Mouse (Mus musculus): ENCODE data around the gene P4hb. TPM values are rescaled to one million over a fixed set of nuclear protein-coding genes. Genes with fewer than 3 reads are reported as not detected.

Gene P4hb
- polyA plus RNA-seq, 1 experiment from 2014 or later, result 437 TPM

GRCm38 (mm10) chr11:120613976-120614375, 40.9 kb upstream of the P4hb start:
- H3K9me3 ChIP-seq (replicated peaks; ENCODE audit: control insufficient read depth, low read length), result no peaks in the 10 kb centered on the region
- peaks cover 14% of the 10 kb centered on the region; the same call in 1 of the 2 replicates for H3K36me3 ChIP-seq (ENCODE audit: control insufficient read depth, insufficient read depth)
- H3K9ac ChIP-seq (ENCODE audit: low read length), result no peak overlapping the region
- WGBS, result 85% methylated on average over 8 of the region's 8 CpGs
- H3K4me2 ChIP-seq (ENCODE audit: low read depth, low read length), result no peak overlapping the region
- H3K27ac ChIP-seq (ENCODE audit: low read length), result no peak overlapping the region
- no peaks in the 10 kb centered on the region for H3K27me3 ChIP-seq (ENCODE audit: control insufficient read depth, insufficient read depth, low read length)
- H3K4me1 ChIP-seq (ENCODE audit: control insufficient read depth, insufficient read depth, low read length), result peaks cover 13% of the 10 kb centered on the region
- H3K4me3 ChIP-seq (ENCODE audit: low read length), result no peak overlapping the region
- ATAC-seq (replicated peaks; ENCODE audit: extremely low read depth, insufficient read depth, low FRiP score), result no peak

- Histone ChIP-seq H3K9ac (ENCODE audit: low read length) (no peak overlapping the region), H3K27ac (ENCODE audit: low read length) (no peak overlapping the region), H3K4me2 (ENCODE audit: low read depth, low read length) (no peak overlapping the region), H3K36me3 (ENCODE audit: control insufficient read depth, insufficient read depth) (peaks cover 12% of the 10 kb centered on the region; the same call in 1 of the 2 replicates), H3K4me1 (ENCODE audit: control insufficient read depth, insufficient read depth, low read length) (peaks cover 17% of the 10 kb centered on the region), H3K9me3 (replicated peaks; ENCODE audit: control insufficient read depth, low read length) (no peaks in the 10 kb centered on the region), H3K27me3 (ENCODE audit: control insufficient read depth, insufficient read depth, low read length) (no peaks in the 10 kb centered on the region), H3K4me3 (ENCODE audit: low read length) (no peak overlapping the region)
- ATAC-seq (replicated peaks; ENCODE audit: extremely low read depth, insufficient read depth, low FRiP score), result no peak
- 85% methylated on average over 10 of the region's 10 CpGs for WGBS
These were observed 40.5 kb upstream of the P4hb start for GRCm38 (mm10) chr11:120613481-120613972.

GRCm38 (mm10) chr11:120612763-120613162, 39.7 kb upstream of the P4hb start:
- WGBS, result 30% methylated on average over 6 of the region's 6 CpGs
- H3K4me3 ChIP-seq (ENCODE audit: low read length), result no peak overlapping the region
- no peak overlapping the region for H3K9ac ChIP-seq (ENCODE audit: low read length)
- ATAC-seq (replicated peaks; ENCODE audit: extremely low read depth, insufficient read depth, low FRiP score), result 0 out of 2 replicates have a peak, but pooled peaks have one; percentile 15
- no peaks in the 10 kb centered on the region for H3K9me3 ChIP-seq (replicated peaks; ENCODE audit: control insufficient read depth, low read length)
- peaks cover 9% of the 10 kb centered on the region; the same call in 1 of the 2 replicates for H3K36me3 ChIP-seq (ENCODE audit: control insufficient read depth, insufficient read depth)
- no peak overlapping the region for H3K4me2 ChIP-seq (ENCODE audit: low read depth, low read length)
- H3K4me1 ChIP-seq (ENCODE audit: control insufficient read depth, insufficient read depth, low read length), result peaks cover 24% of the 10 kb centered on the region
- H3K27me3 ChIP-seq (ENCODE audit: control insufficient read depth, insufficient read depth, low read length), result no peaks in the 10 kb centered on the region
- no peak overlapping the region for H3K27ac ChIP-seq (ENCODE audit: low read length)

- WGBS, result 76% methylated on average over 9 of the region's 9 CpGs
- Histone ChIP-seq H3K4me2 (ENCODE audit: low read depth, low read length) (no peak overlapping the region), H3K4me3 (ENCODE audit: low read length) (no peak overlapping the region), H3K27me3 (ENCODE audit: control insufficient read depth, insufficient read depth, low read length) (no peaks in the 10 kb centered on the region), H3K36me3 (ENCODE audit: control insufficient read depth, insufficient read depth) (peaks cover 9% of the 10 kb centered on the region; the same call in 1 of the 2 replicates), H3K4me1 (ENCODE audit: control insufficient read depth, insufficient read depth, low read length) (peaks cover 23% of the 10 kb centered on the region), H3K9ac (ENCODE audit: low read length) (no peak overlapping the region), H3K9me3 (replicated peaks; ENCODE audit: control insufficient read depth, low read length) (no peaks in the 10 kb centered on the region), H3K27ac (ENCODE audit: low read length) (no peak overlapping the region)
- ATAC-seq (replicated peaks; ENCODE audit: extremely low read depth, insufficient read depth, low FRiP score), result no peak
These were observed 37.5 kb upstream of the P4hb start for GRCm38 (mm10) chr11:120610477-120611046.

GRCm38 (mm10) chr11:120609250-120609649, 36.2 kb upstream of the P4hb start:
- H3K4me2 ChIP-seq (ENCODE audit: low read depth, low read length), result peak overlapping the region; percentile 67
- ATAC-seq (replicated peaks; ENCODE audit: extremely low read depth, insufficient read depth, low FRiP score), result peak; percentile 76
- H3K27ac ChIP-seq (ENCODE audit: low read length), result peak overlapping the region; percentile 71
- no peaks in the 10 kb centered on the region for H3K27me3 ChIP-seq (ENCODE audit: control insufficient read depth, insufficient read depth, low read length)
- peak overlapping the region; percentile 68 for H3K9ac ChIP-seq (ENCODE audit: low read length)
- peak overlapping the region; percentile 45 for H3K4me3 ChIP-seq (ENCODE audit: low read length)
- H3K4me1 ChIP-seq (ENCODE audit: control insufficient read depth, insufficient read depth, low read length), result peaks cover 23% of the 10 kb centered on the region
- H3K36me3 ChIP-seq (ENCODE audit: control insufficient read depth, insufficient read depth), result 0 out of 2 replicates have a peak, but pooled peaks cover 8% of the 10 kb centered on the region
- WGBS, result 34% methylated on average over 8 of the region's 8 CpGs
- no peaks in the 10 kb centered on the region for H3K9me3 ChIP-seq (replicated peaks; ENCODE audit: control insufficient read depth, low read length)

- WGBS, result 7% methylated on average over 45 of the region's 45 CpGs
- peak within 1 kb of the TSS; percentile 67 for H3K4me2 ChIP-seq (ENCODE audit: low read depth, low read length)
- ATAC-seq (replicated peaks; ENCODE audit: extremely low read depth, insufficient read depth, low FRiP score), result no peak; the same call in 1 of the 2 replicates
- peak within 1 kb of the TSS; percentile 45 for H3K4me3 ChIP-seq (ENCODE audit: low read length)
- peak within 1 kb of the TSS; percentile 68 for H3K9ac ChIP-seq (ENCODE audit: low read length)
- peak within 1 kb of the TSS; percentile 71 for H3K27ac ChIP-seq (ENCODE audit: low read length)
- H3K9me3 ChIP-seq (replicated peaks; ENCODE audit: control insufficient read depth, low read length), result no peaks in the 10 kb centered on the region
- peaks cover 23% of the 10 kb centered on the region for H3K4me1 ChIP-seq (ENCODE audit: control insufficient read depth, insufficient read depth, low read length)
- peaks cover 14% of the 10 kb centered on the region for H3K36me3 ChIP-seq (ENCODE audit: control insufficient read depth, insufficient read depth)
- no peaks in the 10 kb centered on the region for H3K27me3 ChIP-seq (ENCODE audit: control insufficient read depth, insufficient read depth, low read length)
These were observed 35.4 kb upstream of the P4hb start, which contains the start of gene Npb for GRCm38 (mm10) chr11:120608241-120609034. TSS of gene Npb (plus strand) at chr11:120608477.

- no peak for ATAC-seq (replicated peaks; ENCODE audit: extremely low read depth, insufficient read depth, low FRiP score)
- Histone ChIP-seq H3K4me1 (ENCODE audit: control insufficient read depth, insufficient read depth, low read length) (peaks cover 23% of the 10 kb centered on the region), H3K9ac (ENCODE audit: low read length) (no peak overlapping the region), H3K4me3 (ENCODE audit: low read length) (no peak overlapping the region), H3K27ac (ENCODE audit: low read length) (no peak overlapping the region; the same call in 1 of the 2 replicates), H3K36me3 (ENCODE audit: control insufficient read depth, insufficient read depth) (peaks cover 19% of the 10 kb centered on the region), H3K4me2 (ENCODE audit: low read depth, low read length) (no peak overlapping the region), H3K9me3 (replicated peaks; ENCODE audit: control insufficient read depth, low read length) (no peaks in the 10 kb centered on the region), H3K27me3 (ENCODE audit: control insufficient read depth, insufficient read depth, low read length) (no peaks in the 10 kb centered on the region)
- 73% methylated on average over 4 of the region's 4 CpGs for WGBS
These were observed 33.7 kb upstream of the P4hb start for GRCm38 (mm10) chr11:120606764-120607163.

- Histone ChIP-seq H3K9ac (ENCODE audit: low read length) (no peak overlapping the region), H3K27me3 (ENCODE audit: control insufficient read depth, insufficient read depth, low read length) (no peaks in the 10 kb centered on the region), H3K36me3 (ENCODE audit: control insufficient read depth, insufficient read depth) (peaks cover 24% of the 10 kb centered on the region), H3K4me2 (ENCODE audit: low read depth, low read length) (no peak overlapping the region), H3K4me1 (ENCODE audit: control insufficient read depth, insufficient read depth, low read length) (peaks cover 23% of the 10 kb centered on the region), H3K27ac (ENCODE audit: low read length) (no peak overlapping the region), H3K4me3 (ENCODE audit: low read length) (no peak overlapping the region), H3K9me3 (replicated peaks; ENCODE audit: control insufficient read depth, low read length) (no peaks in the 10 kb centered on the region)
- ATAC-seq (replicated peaks; ENCODE audit: extremely low read depth, insufficient read depth, low FRiP score), result no peak
- WGBS, result 86% methylated on average over 7 of the region's 7 CpGs
These were observed 32.6 kb upstream of the P4hb start for GRCm38 (mm10) chr11:120605667-120606066.

- 80% methylated on average over 2 of the region's 2 CpGs for WGBS
These were observed 30.5 kb upstream of the P4hb start for GRCm38 (mm10) chr11:120603545-120603944.

More at GRCm38 (mm10) chr11:120603545-120603944, 30.5 kb upstream of the P4hb start:
- Histone ChIP-seq H3K4me1 (ENCODE audit: control insufficient read depth, insufficient read depth, low read length) (peaks cover 18% of the 10 kb centered on the region), H3K9me3 (replicated peaks; ENCODE audit: control insufficient read depth, low read length) (no peaks in the 10 kb centered on the region), H3K4me2 (ENCODE audit: low read depth, low read length) (no peak overlapping the region), H3K27ac (ENCODE audit: low read length) (no peak overlapping the region), H3K4me3 (ENCODE audit: low read length) (no peak overlapping the region), H3K27me3 (ENCODE audit: control insufficient read depth, insufficient read depth, low read length) (no peaks in the 10 kb centered on the region), H3K9ac (ENCODE audit: low read length) (no peak overlapping the region), H3K36me3 (ENCODE audit: control insufficient read depth, insufficient read depth) (peaks cover 21% of the 10 kb centered on the region)
- ATAC-seq (replicated peaks; ENCODE audit: extremely low read depth, insufficient read depth, low FRiP score), result no peak
